Mouse (Mus musculus) kidney, embryonic 14.5 days (tissue): ENCODE measurements around the gene Isoc2a. TPM values are rescaled to one million over a fixed set of nuclear protein-coding genes. Genes with fewer than 3 reads are reported as not detected.
"Not testable (repeated sequence)": the region's sequence is repeated elsewhere in the genome, so short reads cannot be mapped to it uniquely, and the experiment has no call there.

ENCODE experiments used
- ATAC-seq: fragments of 200-750 bp; cut with Nextera tagmentation; 2 replicates; pipeline ENCODE4 v1.8.0; 2017; ENCODE audit warnings: moderate number of reproducible peaks, mild to moderate bottlenecking, moderate TSS enrichment, moderate library complexity; ENCODE audit not compliant: low FRiP score, low TSS enrichment
- H3K27ac ChIP-seq: fragments of 300-500 bp; sonication (generic); 2 replicates; pipeline ENCODE4 v1.5.1; 2014; ENCODE audit warnings: low read depth, mild to moderate bottlenecking, low read length, moderate library complexity, mixed read lengths
- H3K27me3 ChIP-seq: fragments of 300-500 bp; sonication (generic); 2 replicates; pipeline ENCODE4 v1.6.1; 2014; ENCODE audit warnings: mild to moderate bottlenecking, low read length; ENCODE audit not compliant: control insufficient read depth, insufficient read depth
- H3K36me3 ChIP-seq: fragments of 300-500 bp; sonication (generic); 2 replicates; pipeline ENCODE4 v1.6.1; 2014; ENCODE audit warnings: low read length, mixed read lengths; ENCODE audit not compliant: control insufficient read depth, insufficient read depth
- H3K4me1 ChIP-seq: fragments of 300-500 bp; sonication (generic); 2 replicates; pipeline ENCODE4 v1.6.1; 2014; ENCODE audit warnings: low read length, mixed read lengths; ENCODE audit not compliant: control insufficient read depth, insufficient read depth
- H3K4me2 ChIP-seq: fragments of 300-500 bp; sonication (generic); replicated peaks from 2 replicates; pipeline ENCODE4 v1.6.1; 2014; ENCODE audit warnings: low read depth, mild to moderate bottlenecking, low read length
- H3K4me3 ChIP-seq: fragments of 300-500 bp; sonication (generic); 2 replicates; pipeline ENCODE4 v1.5.1; 2014; ENCODE audit warnings: mild to moderate bottlenecking, low read length
- H3K9ac ChIP-seq: fragments of 300-500 bp; sonication (generic); 2 replicates; pipeline ENCODE4 v1.6.1; 2014; ENCODE audit warnings: low read depth, mild to moderate bottlenecking, low read length, moderate library complexity
- H3K9me3 ChIP-seq: fragments of 300-500 bp; sonication (generic); 2 replicates; pipeline ENCODE4 v1.6.1; 2016; ENCODE audit warnings: low read length; ENCODE audit not compliant: control insufficient read depth
- WGBS: fragments of 180-500 bp; shearing (Covaris S2); extraction: QIAGEN DNeasy Blood & Tissue Kit; methylation state at CpG from one replicate; pipeline ENCODE4 v1.1.7; 2014; 5-methylcytosine and 5-hydroxymethylcytosine counted together
- polyA plus RNA-seq: library from polyadenylated mRNA; unstranded; fragments of >200 nt; fragmentation: Nextera tagmentation; extraction: Ambion mirVana; gene quantifications from 2 replicates; pipeline ENCODE4 v1.2.1, GENCODE M21; 2014

The Isoc2a gene
- polyA plus RNA-seq, 1 experiment from 2014 or later: 0.95 TPM

DNA sequence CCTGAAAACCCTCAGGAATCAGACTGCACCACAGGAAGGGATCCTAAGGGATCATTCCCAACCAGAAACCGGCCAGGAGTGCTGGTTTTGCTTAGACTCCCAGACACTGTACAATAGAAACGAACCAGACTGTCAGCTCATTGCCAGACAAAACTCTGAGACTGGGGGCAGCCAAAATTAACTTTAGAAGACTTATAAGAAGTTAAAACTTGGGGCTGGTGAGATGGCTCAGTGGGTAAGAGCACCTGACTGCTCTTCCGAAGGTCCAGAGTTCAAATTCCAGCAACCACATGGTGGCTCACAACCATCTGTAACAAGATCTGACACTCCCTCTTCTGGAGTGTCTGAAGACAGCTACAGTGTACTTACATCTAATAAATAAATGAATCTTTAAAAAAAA is 16.0 kb upstream of the Isoc2a start:
- not testable (repeated sequence) for H3K27me3 ChIP-seq, H3K9me3 ChIP-seq, ATAC-seq, H3K4me2 ChIP-seq, H3K4me3 ChIP-seq, H3K4me1 ChIP-seq, H3K36me3 ChIP-seq, H3K27ac ChIP-seq, H3K9ac ChIP-seq
- WGBS: 71% methylated on average over 3 of the region's 3 CpGs

DNA sequence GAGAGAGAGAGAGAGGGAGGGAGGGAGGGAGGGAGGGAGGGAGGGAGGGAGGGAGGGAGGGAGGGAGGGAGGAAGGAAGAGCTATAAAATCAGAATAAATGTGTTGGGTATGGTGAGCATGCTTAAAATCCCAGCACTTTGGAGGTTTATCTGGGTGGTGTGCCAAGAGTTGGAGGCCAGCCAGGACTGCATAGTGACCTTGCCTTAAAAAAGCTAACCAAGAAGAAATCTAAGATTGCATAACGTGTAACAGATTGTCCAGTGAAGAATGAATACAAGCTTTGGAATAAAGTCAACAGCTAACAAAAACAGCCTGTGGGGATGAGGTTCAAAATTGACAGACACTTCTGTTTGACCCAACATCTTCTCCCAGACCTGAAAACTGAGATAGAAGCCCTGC is 13.9 kb upstream of the Isoc2a start:
- H3K4me1 ChIP-seq: no peaks in the 10 kb centered on the region
- H3K9me3 ChIP-seq: no peaks in the 10 kb centered on the region
- no peak overlapping the region for H3K9ac ChIP-seq
- no peak overlapping the region for H3K4me3 ChIP-seq
- H3K27me3 ChIP-seq: no peaks in the 10 kb centered on the region
- no peaks in the 10 kb centered on the region for H3K36me3 ChIP-seq
- ATAC-seq: no peak
- WGBS: 43% methylated on average over 1 of the region's 1 CpGs
- H3K27ac ChIP-seq: no peak overlapping the region
- no peak overlapping the region for H3K4me2 ChIP-seq

DNA sequence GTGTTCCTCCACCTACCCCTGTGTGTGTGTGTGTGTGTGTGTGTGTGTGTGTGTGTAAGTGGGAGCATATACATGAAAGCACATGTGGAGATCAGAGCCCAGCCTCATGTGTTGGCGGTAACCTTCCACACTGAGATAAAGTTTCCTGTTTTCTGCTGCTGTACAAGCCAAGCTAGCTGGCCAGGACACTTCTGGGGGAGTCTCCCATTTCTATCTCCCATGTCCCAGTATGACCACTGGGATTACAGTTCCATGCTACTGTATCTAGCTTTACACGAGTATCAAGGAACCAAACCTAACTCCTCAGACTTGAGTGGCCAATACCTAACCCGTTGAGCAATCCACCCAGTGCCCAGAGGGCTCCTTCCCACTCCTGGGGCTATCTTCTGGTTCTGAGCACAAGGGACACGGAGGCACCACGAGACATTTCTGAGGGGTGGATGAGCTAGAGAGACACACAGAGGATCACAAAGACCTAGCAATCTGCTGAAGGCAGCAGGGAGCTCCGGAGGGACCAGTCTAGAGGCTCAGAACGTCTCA is 13.3 kb upstream of the Isoc2a start:
- Histone ChIP-seq H3K9me3 (no peaks in the 10 kb centered on the region), H3K4me2 (no peak overlapping the region), H3K27ac (no peak overlapping the region), H3K27me3 (no peaks in the 10 kb centered on the region), H3K9ac (no peak overlapping the region), H3K36me3 (no peaks in the 10 kb centered on the region), H3K4me1 (no peaks in the 10 kb centered on the region), H3K4me3 (no peak overlapping the region)
- ATAC-seq: no peak
- WGBS: 78% methylated on average over 7 of the region's 7 CpGs

DNA sequence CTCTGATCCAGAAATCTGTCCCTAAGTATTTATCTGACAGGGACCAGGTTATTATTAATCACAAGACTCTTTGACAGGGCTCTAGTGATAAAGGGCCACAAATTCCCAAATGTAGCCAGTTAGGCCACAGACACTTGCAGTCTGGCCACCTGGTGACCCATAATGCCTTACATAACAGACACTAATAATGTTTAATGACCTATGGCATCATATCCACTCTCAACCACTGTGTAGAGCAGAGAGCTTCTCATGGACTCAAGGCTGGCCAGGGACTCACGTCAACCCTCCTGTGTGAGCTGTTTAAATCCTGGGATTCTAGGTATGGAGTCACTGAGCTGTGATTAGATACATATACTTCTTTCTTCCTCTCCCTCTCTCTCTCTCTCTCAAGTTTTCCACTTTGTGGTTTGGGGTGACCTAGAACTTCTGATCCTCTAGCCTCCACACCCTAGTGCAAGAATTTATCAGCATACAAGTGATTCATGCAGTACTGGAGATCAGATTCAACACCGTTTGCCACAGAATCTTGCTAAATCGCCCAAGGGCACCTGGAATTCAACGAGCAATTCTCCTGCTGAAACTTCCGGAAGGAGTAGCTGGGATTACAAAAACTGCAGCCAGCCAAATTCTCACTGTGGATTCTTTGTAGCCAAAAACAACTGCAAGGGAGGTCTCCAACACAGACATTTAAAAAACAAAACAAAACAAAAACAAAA is 12.7 kb upstream of the Isoc2a start:
- no peak overlapping the region for H3K27ac ChIP-seq
- WGBS: 83% methylated on average over 5 of the region's 5 CpGs
- no peak overlapping the region for H3K9ac ChIP-seq
- H3K36me3 ChIP-seq: no peaks in the 10 kb centered on the region
- H3K4me3 ChIP-seq: no peak overlapping the region
- no peak for ATAC-seq
- H3K9me3 ChIP-seq: no peaks in the 10 kb centered on the region
- no peaks in the 10 kb centered on the region for H3K4me1 ChIP-seq
- H3K27me3 ChIP-seq: no peaks in the 10 kb centered on the region
- H3K4me2 ChIP-seq: no peak overlapping the region

DNA sequence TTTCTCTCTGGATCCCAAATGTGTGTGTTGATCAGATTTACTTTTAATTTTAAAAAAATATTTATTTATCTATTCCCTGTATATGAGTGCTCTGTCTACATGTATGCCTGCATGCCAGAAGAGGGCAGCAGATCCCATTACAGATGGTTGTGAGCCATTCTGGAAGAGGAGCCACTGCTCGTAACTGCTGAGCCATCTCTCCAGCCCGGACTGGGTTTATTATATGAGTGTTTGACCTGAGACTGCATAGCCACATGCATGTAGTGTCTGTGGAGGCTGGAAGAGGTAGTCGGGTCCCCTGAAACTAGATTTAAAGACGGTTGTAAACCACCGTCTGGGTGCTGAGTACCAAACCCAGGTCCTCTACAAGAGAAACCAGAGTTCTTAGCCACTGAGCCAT is 11.9 kb upstream of the Isoc2a start:
- H3K27ac ChIP-seq: no peak overlapping the region
- H3K4me1 ChIP-seq: no peaks in the 10 kb centered on the region
- no peaks in the 10 kb centered on the region for H3K36me3 ChIP-seq
- peak overlapping the region; percentile 50 for H3K4me3 ChIP-seq
- peak; percentile 29; the same call in 1 of the 2 replicates for ATAC-seq
- no peak overlapping the region for H3K9ac ChIP-seq
- H3K27me3 ChIP-seq: no peaks in the 10 kb centered on the region
- 69% methylated on average over 5 of the region's 5 CpGs for WGBS
- H3K9me3 ChIP-seq: no peaks in the 10 kb centered on the region
- H3K4me2 ChIP-seq: peak overlapping the region; percentile 46; the same call in 1 of the 2 replicates

DNA sequence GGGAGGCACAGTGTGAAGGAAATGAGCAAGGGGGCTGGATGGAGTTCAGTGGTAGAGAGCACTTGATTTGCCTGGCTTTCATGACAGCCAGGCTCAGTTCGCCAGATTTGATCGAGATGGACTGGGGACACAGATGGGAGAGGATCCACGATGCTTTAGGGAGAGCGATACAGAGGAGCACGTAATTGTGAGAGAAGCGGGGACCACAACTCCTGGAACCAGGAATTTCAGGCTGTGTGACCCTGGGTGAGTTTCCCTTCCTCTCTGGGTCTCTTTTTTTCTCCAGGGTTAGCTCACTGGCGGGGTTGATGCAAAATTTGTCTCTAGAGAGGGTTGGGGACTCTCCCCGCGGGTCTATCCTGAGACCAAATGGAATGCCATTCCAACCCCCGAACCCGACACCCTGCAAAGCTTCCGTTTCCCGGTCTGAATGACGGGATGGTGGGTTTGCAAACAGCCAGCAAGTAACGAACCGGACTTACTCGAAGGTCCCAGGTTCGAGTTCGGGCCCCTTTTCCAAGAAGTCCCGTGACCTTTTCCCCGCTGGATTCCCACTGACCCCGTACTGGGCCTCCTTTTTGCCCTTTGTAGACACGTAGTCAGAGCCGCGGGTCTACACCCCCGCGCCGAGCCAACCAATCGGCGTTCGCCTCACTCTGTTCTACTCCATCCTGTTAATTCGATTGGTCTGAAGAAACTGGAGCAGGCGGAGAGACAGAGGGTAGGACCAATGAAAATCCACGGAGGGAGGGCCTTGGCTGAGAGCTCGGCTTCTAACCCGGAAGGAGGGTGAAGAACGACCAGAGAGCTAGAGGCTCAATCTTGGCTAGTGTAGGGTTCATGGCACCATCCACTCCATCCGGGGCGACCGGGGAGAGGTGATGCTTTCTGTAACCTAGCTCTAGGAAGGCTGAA is 11.1 kb upstream of the Isoc2a start:
- no peaks in the 10 kb centered on the region for H3K9me3 ChIP-seq
- H3K36me3 ChIP-seq: no peaks in the 10 kb centered on the region
- H3K4me2 ChIP-seq: peak overlapping the region; percentile 46
- peak overlapping the region; percentile 58 for H3K9ac ChIP-seq
- peak overlapping the region; percentile 50 for H3K4me3 ChIP-seq
- H3K27me3 ChIP-seq: no peaks in the 10 kb centered on the region
- WGBS: 6% methylated on average over 40 of the region's 40 CpGs
- no peak overlapping the region; the same call in 1 of the 2 replicates for H3K27ac ChIP-seq
- ATAC-seq: peak; percentile 100
- no peaks in the 10 kb centered on the region for H3K4me1 ChIP-seq

DNA sequence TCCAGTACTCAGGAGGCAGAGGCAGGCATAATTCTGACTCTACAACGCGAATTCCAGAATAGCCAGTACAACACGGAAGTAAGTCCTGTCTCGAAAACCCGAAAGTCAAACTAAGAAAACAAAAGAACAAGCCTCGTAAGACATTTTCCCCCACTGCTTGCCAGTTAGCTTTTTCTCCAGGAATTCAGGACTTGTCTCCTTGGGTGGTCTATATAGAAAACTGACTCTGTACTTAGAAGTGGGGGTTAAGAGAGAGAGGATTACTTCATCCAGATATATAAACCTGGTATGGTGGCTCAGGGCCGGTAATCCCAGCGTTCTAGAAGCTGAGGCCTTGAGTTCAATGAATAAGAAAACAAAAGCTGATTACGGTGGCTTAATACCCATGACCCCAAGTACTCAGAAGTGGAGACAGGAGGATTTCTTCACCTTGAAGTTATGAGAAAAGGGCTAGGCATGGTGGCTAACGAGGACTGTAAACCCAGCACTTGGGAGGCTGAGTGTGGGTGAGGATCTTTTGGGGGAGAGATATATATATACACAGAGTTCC is 10.2 kb upstream of the Isoc2a start:
- Histone ChIP-seq H3K27me3 (no peaks in the 10 kb centered on the region), H3K4me1 (no peaks in the 10 kb centered on the region), H3K27ac (no peak overlapping the region; the same call in 1 of the 2 replicates), H3K9ac (peak overlapping the region; percentile 51; the same call in 1 of the 2 replicates), H3K36me3 (no peaks in the 10 kb centered on the region), H3K4me3 (peak overlapping the region; percentile 50), H3K9me3 (no peaks in the 10 kb centered on the region), H3K4me2 (peak overlapping the region; percentile 41)
- WGBS: 50% methylated on average over 10 of the region's 10 CpGs
- ATAC-seq: no peak

DNA sequence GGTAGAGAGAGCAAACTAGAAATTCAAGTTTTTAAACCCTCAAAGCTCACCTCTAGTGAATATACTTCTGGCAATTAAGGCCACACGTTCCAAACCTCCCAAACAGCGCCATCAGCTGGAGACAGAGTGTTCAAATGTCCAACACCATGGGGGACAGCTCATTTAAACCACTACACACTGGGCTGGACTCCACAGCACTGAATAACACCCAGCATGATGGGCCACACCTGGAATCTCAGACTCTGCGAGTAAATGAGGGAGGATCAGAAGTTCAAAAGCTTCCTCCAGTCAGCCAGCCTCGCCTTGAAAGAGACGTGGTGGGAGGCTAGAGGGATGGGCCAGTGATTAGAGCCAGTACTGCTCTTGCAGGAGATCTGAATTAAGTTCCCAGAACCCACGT is 6.8 kb upstream of the Isoc2a start, which contains the start of gene Isoc2b:
Isoc2b (minus strand) TSS at position 126 of the 400 bp plus-strand sequence.
- WGBS: 44% methylated on average over 6 of the region's 6 CpGs
- no peak within 1 kb of the TSS for H3K4me2 ChIP-seq

More for the DNA sequence above, 6.8 kb upstream of the Isoc2a start, which contains the start of gene Isoc2b:
- no peaks in the 10 kb centered on the region for H3K27me3 ChIP-seq
- no peak within 1 kb of the TSS for H3K9ac ChIP-seq
- no peak within 1 kb of the TSS for H3K27ac ChIP-seq
- H3K36me3 ChIP-seq: no peaks in the 10 kb centered on the region
- ATAC-seq: no peak
- H3K4me1 ChIP-seq: no peaks in the 10 kb centered on the region
- no peak within 1 kb of the TSS for H3K4me3 ChIP-seq
- H3K9me3 ChIP-seq: no peaks in the 10 kb centered on the region
